21 mouse cellular contexts compared by ENCODE assay signal in the genomic region with DNA sequence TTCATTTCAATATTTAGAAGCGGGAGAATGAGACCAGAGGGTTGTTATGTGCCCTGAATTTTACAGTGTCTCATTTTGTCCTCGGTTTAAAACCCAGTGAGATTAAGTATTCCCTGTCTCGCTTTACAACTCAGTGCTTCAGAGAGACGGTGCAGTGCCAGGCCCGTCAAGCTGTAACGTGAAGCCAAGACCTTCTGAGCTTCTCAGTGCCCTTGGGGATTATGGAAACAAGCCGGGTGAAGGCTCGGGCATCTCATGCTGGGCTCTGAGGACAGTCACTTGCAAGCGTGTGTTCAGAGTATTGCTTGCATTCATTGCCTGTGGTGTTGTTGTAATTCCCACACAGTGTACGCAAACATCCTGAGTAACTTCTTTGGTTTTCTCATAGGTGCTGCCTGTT.
A peak's percentile ranks its signal among the peaks of the same experiment; 100 is the strongest.
DNase-seq lines count a peak whose midpoint lies in the region; ATAC-seq and TF ChIP-seq lines count a peak whose summit lies in the region.
"Had no signal": no experiment of that assay in that cellular context is flagged by ENCODE, and none has a peak within 500 bp of the region (broad histone marks: within the 10 kb centered on the region; RNA-seq: fewer than 3 reads in every experiment).

No protein-coding gene starts in this region.

- H3K4me2 ChIP-seq in embryonic facial prominence, embryonic 14.5 days (ENCODE audit: low read depth, low read length) = no peak overlapping the region
- no peak overlapping the region for H3K4me2 ChIP-seq in hindbrain, embryonic 16.5 days (ENCODE audit: low read length)
- H3K4me2 ChIP-seq: hindbrain, embryonic 12.5 days; liver, embryonic 13.5 days; lung, embryonic 14.5 days; neural tube, embryonic 15.5 days had no signal

- 0 out of 2 replicates have a peak, but pooled peaks cover 3% of the 10 kb centered on the region for H3K4me1 ChIP-seq in embryonic facial prominence, embryonic 14.5 days (ENCODE audit: control insufficient read depth, insufficient read depth, low read length)
- H3K4me1 ChIP-seq in embryonic facial prominence, embryonic 10.5 days = peaks cover 19% of the 10 kb centered on the region
- no peaks in the 10 kb centered on the region for H3K4me1 ChIP-seq in hindbrain, embryonic 16.5 days (ENCODE audit: control insufficient read depth, insufficient read depth, low read depth, low read length)
- H3K4me1 ChIP-seq in kidney, adult 2 months (ENCODE audit: control insufficient read depth, insufficient read depth, low read length) = no peaks in the 10 kb centered on the region
- H3K4me1 ChIP-seq: hindbrain, embryonic 12.5 days; neural tube, embryonic 15.5 days had no signal

- H3K9me3 ChIP-seq in embryonic facial prominence, embryonic 14.5 days (ENCODE audit: control insufficient read depth, low read length) = no peaks in the 10 kb centered on the region
- H3K9me3 ChIP-seq in embryonic facial prominence, embryonic 10.5 days = no peaks in the 10 kb centered on the region
- no peaks in the 10 kb centered on the region for H3K9me3 ChIP-seq in hindbrain, embryonic 16.5 days (ENCODE audit: control insufficient read depth, low read length)
- H3K9me3 ChIP-seq: hindbrain, embryonic 12.5 days; liver, embryonic 13.5 days; neural tube, embryonic 15.5 days had no signal

- ATAC-seq in embryonic facial prominence, embryonic 14.5 days (ENCODE audit: low read depth) = no peak
- no peak for ATAC-seq in CD4-positive, CD25-positive, alpha-beta regulatory T cell, adult 4 months
- no peak for ATAC-seq in hindbrain, embryonic 16.5 days
- ATAC-seq: inflammation-experienced regulatory T-cells, adult 6 months; midbrain, embryonic 16.5 days had no signal

- no peaks in the 10 kb centered on the region for H3K36me3 ChIP-seq in embryonic facial prominence, embryonic 14.5 days (ENCODE audit: control insufficient read depth, insufficient read depth, low read length)
- H3K36me3 ChIP-seq in embryonic facial prominence, embryonic 10.5 days (replicated peaks) = no peaks in the 10 kb centered on the region
- no peaks in the 10 kb centered on the region for H3K36me3 ChIP-seq in hindbrain, embryonic 16.5 days (ENCODE audit: control insufficient read depth, insufficient read depth, low read length)
- no peaks in the 10 kb centered on the region for H3K36me3 ChIP-seq in kidney, adult 2 months (ENCODE audit: control insufficient read depth, insufficient read depth, low read length)
- H3K36me3 ChIP-seq: hindbrain, embryonic 12.5 days; liver, embryonic 13.5 days had no signal

- H3K4me3 ChIP-seq in embryonic facial prominence, embryonic 14.5 days (ENCODE audit: low read depth, low read length) = no peak overlapping the region
- no peak overlapping the region for H3K4me3 ChIP-seq in embryonic facial prominence, embryonic 10.5 days
- no peak overlapping the region for H3K4me3 ChIP-seq in layer of hippocampus, adult 2 months
- H3K4me3 ChIP-seq in hindbrain, embryonic 16.5 days (ENCODE audit: low read length) = no peak overlapping the region
- H3K4me3 ChIP-seq in kidney, adult 2 months (ENCODE audit: insufficient read depth, low read depth, low read length) = no peak overlapping the region
- H3K4me3 ChIP-seq: hindbrain, embryonic 12.5 days; liver, embryonic 13.5 days; neural tube, embryonic 15.5 days had no signal

- WGBS in embryonic facial prominence, embryonic 14.5 days = 39% methylated on average over 10 of the region's 10 CpGs
- 55% methylated on average over 10 of the region's 10 CpGs for WGBS in embryonic facial prominence, embryonic 10.5 days
- 69% methylated on average over 10 of the region's 10 CpGs for WGBS in hindbrain, embryonic 16.5 days
- 44% methylated on average over 10 of the region's 10 CpGs for WGBS in kidney, adult 2 months

- TF ChIP-seq CTCF in layer of hippocampus, adult 2 months (conservative IDR thresholded peaks at IDR 0.05) = no peak
- no peak for TF ChIP-seq CTCF in kidney, adult 2 months (conservative IDR thresholded peaks at IDR 0.05; ENCODE audit: insufficient read depth, insufficient read length, low read depth, low read length)

- no peak overlapping the region for H3K9ac ChIP-seq in embryonic facial prominence, embryonic 14.5 days (ENCODE audit: low read depth, low read length)
- H3K9ac ChIP-seq in hindbrain, embryonic 16.5 days (ENCODE audit: low read depth, low read length) = no peak overlapping the region
- H3K9ac ChIP-seq: hindbrain, embryonic 12.5 days; liver, embryonic 13.5 days; lung, embryonic 14.5 days; neural tube, embryonic 15.5 days had no signal

- no peak for TF ChIP-seq POLR2A in kidney, adult 2 months (IDR thresholded peaks at IDR 0.05; ENCODE audit: low read depth, low read length)

- no peaks in the 10 kb centered on the region for H3K27me3 ChIP-seq in embryonic facial prominence, embryonic 14.5 days (replicated peaks; ENCODE audit: control insufficient read depth, insufficient read depth, low read length)
- H3K27me3 ChIP-seq in embryonic facial prominence, embryonic 10.5 days (replicated peaks; ENCODE audit: low read depth, poor library complexity, severe bottlenecking) = no peaks in the 10 kb centered on the region
- H3K27me3 ChIP-seq in hindbrain, embryonic 16.5 days (replicated peaks; ENCODE audit: control insufficient read depth, insufficient read depth, low read length) = no peaks in the 10 kb centered on the region
- no peaks in the 10 kb centered on the region for H3K27me3 ChIP-seq in kidney, adult 2 months (replicated peaks; ENCODE audit: control insufficient read depth, insufficient read depth, low read length)
- H3K27me3 ChIP-seq: CH12.LX; hindbrain, embryonic 12.5 days; liver, embryonic 13.5 days; neural tube, embryonic 15.5 days had no signal

- intact Hi-C loops in gastrocnemius, postnatal 36 days (cut with DNase I) = loop anchor here (2.0 kb wide), 1 partner anchor 42 kb away; no protein-coding TSS in a partner anchor

- H3K27ac ChIP-seq in embryonic facial prominence, embryonic 14.5 days (replicated peaks; ENCODE audit: low read depth, low read length) = no peak overlapping the region
- no peak overlapping the region for H3K27ac ChIP-seq in embryonic facial prominence, embryonic 10.5 days (replicated peaks)
- peak overlapping the region; percentile 72; the same call in 1 of the 2 replicates for H3K27ac ChIP-seq in layer of hippocampus, adult 2 months
- H3K27ac ChIP-seq in hindbrain, embryonic 16.5 days (ENCODE audit: low read depth, low read length) = no peak overlapping the region
- H3K27ac ChIP-seq in kidney, adult 2 months (ENCODE audit: insufficient read depth, low read depth, low read length) = no peak overlapping the region
- H3K27ac ChIP-seq: hindbrain, embryonic 12.5 days; liver, embryonic 13.5 days; neural tube, embryonic 15.5 days had no signal

- DNase-seq in embryonic facial prominence, embryonic 14.5 days (ENCODE audit: low spot score) = peak; percentile 18
- no peak for DNase-seq in embryonic facial prominence, embryonic 10.5 days (ENCODE audit: low spot score)
- no peak for DNase-seq in layer of hippocampus, adult 2 months (ENCODE audit: low spot score in 2 of 2)
- DNase-seq in layer of hippocampus, adult 9-10 months (ENCODE audit: low spot score) = no peak
- DNase-seq in gastrocnemius, postnatal 36 days = peak; percentile 22 to 56
- DNase-seq in kidney, adult 2 months = no peak
- DNase-seq: cerebellum, adult 11-12 months; embryo, embryonic 11 days; kidney, adult 9 months; kidney, postnatal 25 days; liver, embryonic 13.5 days; lung, embryonic 14.5 days; lung, postnatal 4 days; spleen, adult 18-20 months had no signal

Comparison
In these comparisons a context has a peak if more than half of its experiments do, and no peak if none do; other contexts are left out.
1. DNase-seq: peak in embryonic facial prominence, embryonic 14.5 days (single experiment) and gastrocnemius, postnatal 36 days (2 of 2); none in embryonic facial prominence, embryonic 10.5 days (single experiment), layer of hippocampus, adult 2 months (0 of 2), layer of hippocampus, adult 9-10 months (single experiment) and kidney, adult 2 months (single experiment).